10 mouse cellular contexts compared by ENCODE assay signal in genomic region chr19:46455556-46455955, GRCm38 (mm10). TPM values are rescaled to one million over a fixed set of nuclear protein-coding genes. Genes with fewer than 3 reads are reported as not detected.
DNase-seq lines count a peak whose midpoint lies in the region; ATAC-seq and TF ChIP-seq lines count a peak whose summit lies in the region.
"Had no signal": no experiment of that assay in that cellular context is flagged by ENCODE, and none has a peak within 500 bp of the region (broad histone marks: within the 10 kb centered on the region; RNA-seq: fewer than 3 reads in every experiment).

No protein-coding gene starts in this region.

- H3K4me3 ChIP-seq in heart, embryonic 14.5 days (ENCODE audit: control insufficient read depth in 1 of 2, insufficient read depth in 1 of 2, low read depth in 1 of 2, low read length in 2 of 2) = no peak overlapping the region
- H3K4me3 ChIP-seq in midbrain, embryonic 13.5 days (replicated peaks) = no peak overlapping the region
- no peak overlapping the region for H3K4me3 ChIP-seq in midbrain, embryonic 14.5 days (replicated peaks; ENCODE audit: low read depth, low read length)
- no peak overlapping the region for H3K4me3 ChIP-seq in intestine, postnatal 0 days (ENCODE audit: low read depth, low read length)
- no peak overlapping the region for H3K4me3 ChIP-seq in stomach, postnatal 0 days (ENCODE audit: low read depth, low read length)

- H3K36me3 ChIP-seq in heart, embryonic 14.5 days (ENCODE audit: control insufficient read depth, insufficient read depth, low read length) = peaks cover 30% of the 10 kb centered on the region
- H3K36me3 ChIP-seq in midbrain, embryonic 13.5 days = peaks cover 63% of the 10 kb centered on the region
- peaks cover 34% of the 10 kb centered on the region for H3K36me3 ChIP-seq in midbrain, embryonic 14.5 days (ENCODE audit: control insufficient read depth, insufficient read depth, low read length)
- H3K36me3 ChIP-seq in intestine, postnatal 0 days (ENCODE audit: control insufficient read depth, insufficient read depth) = peaks cover 13% of the 10 kb centered on the region
- H3K36me3 ChIP-seq in stomach, postnatal 0 days (ENCODE audit: control insufficient read depth, insufficient read depth, low read length) = 0 out of 2 replicates have a peak, but pooled peaks cover 7% of the 10 kb centered on the region

- peak overlapping the region; percentile 73 to 94 for H3K27ac ChIP-seq in heart, embryonic 14.5 days (replicated peaks in 1 of 2; ENCODE audit: control insufficient read depth in 1 of 2, insufficient read depth in 1 of 2, low read depth in 2 of 2, low read length in 2 of 2)
- H3K27ac ChIP-seq in midbrain, embryonic 13.5 days = 0 out of 2 replicates have a peak overlapping the region, but pooled peaks have one; percentile 1
- no peak overlapping the region for H3K27ac ChIP-seq in midbrain, embryonic 14.5 days (replicated peaks; ENCODE audit: low read depth, low read length)
- H3K27ac ChIP-seq in intestine, postnatal 0 days (ENCODE audit: low read depth, low read length) = peak overlapping the region; percentile 94
- peak overlapping the region; percentile 94 for H3K27ac ChIP-seq in stomach, postnatal 0 days (replicated peaks)

- H3K9me3 ChIP-seq in heart, embryonic 14.5 days (ENCODE audit: control insufficient read depth, low read length) = no peaks in the 10 kb centered on the region
- H3K9me3 ChIP-seq in midbrain, embryonic 13.5 days = no peaks in the 10 kb centered on the region
- H3K9me3 ChIP-seq in midbrain, embryonic 14.5 days (ENCODE audit: control insufficient read depth, low read length) = no peaks in the 10 kb centered on the region
- H3K9me3 ChIP-seq in intestine, postnatal 0 days (ENCODE audit: control insufficient read depth) = no peaks in the 10 kb centered on the region
- no peaks in the 10 kb centered on the region for H3K9me3 ChIP-seq in stomach, postnatal 0 days (ENCODE audit: control insufficient read depth, low read length)

- 84% methylated on average over 8 of the region's 8 CpGs for WGBS in heart, embryonic 14.5 days
- WGBS in midbrain, embryonic 13.5 days = 96% methylated on average over 8 of the region's 8 CpGs
- WGBS in midbrain, embryonic 14.5 days = 92% methylated on average over 8 of the region's 8 CpGs
- WGBS in intestine, postnatal 0 days = 70% methylated on average over 8 of the region's 8 CpGs
- WGBS in stomach, postnatal 0 days = 71% methylated on average over 8 of the region's 8 CpGs

- no peak for TF ChIP-seq CTCF in intestine, postnatal 0 days (IDR thresholded peaks at IDR 0.05; ENCODE audit: low read depth)
- TF ChIP-seq CTCF in stomach, postnatal 0 days (IDR thresholded peaks at IDR 0.05; ENCODE audit: low read depth) = no peak

- H3K4me2 ChIP-seq in heart, embryonic 14.5 days (ENCODE audit: low read length) = peak overlapping the region; percentile 45
- no peak overlapping the region for H3K4me2 ChIP-seq in midbrain, embryonic 13.5 days (replicated peaks)
- H3K4me2 ChIP-seq in midbrain, embryonic 14.5 days (ENCODE audit: low read length) = no peak overlapping the region
- H3K4me2 ChIP-seq in intestine, postnatal 0 days (replicated peaks; ENCODE audit: low read depth) = no peak overlapping the region
- no peak overlapping the region; the same call in 1 of the 2 replicates for H3K4me2 ChIP-seq in stomach, postnatal 0 days (replicated peaks; ENCODE audit: low read depth)

- H3K9ac ChIP-seq in heart, embryonic 14.5 days (ENCODE audit: low read length) = peak overlapping the region; percentile 69
- H3K9ac ChIP-seq in midbrain, embryonic 13.5 days (replicated peaks) = 0 out of 2 replicates have a peak overlapping the region, but pooled peaks have one; percentile 15
- H3K9ac ChIP-seq in midbrain, embryonic 14.5 days (replicated peaks; ENCODE audit: low read length) = no peak overlapping the region
- H3K9ac ChIP-seq in intestine, postnatal 0 days (ENCODE audit: low read depth, low read length) = peak overlapping the region; percentile 42
- H3K9ac ChIP-seq in stomach, postnatal 0 days (ENCODE audit: low read length) = peak overlapping the region; percentile 35

- TF ChIP-seq EP300 in stomach, postnatal 0 days (optimal IDR thresholded peaks at IDR 0.05) = no peak

- DNase-seq in heart, adult 18-20 months = no peak
- no peak for DNase-seq in midbrain, embryonic 14.5 days
- DNase-seq in stomach, postnatal 0 days (ENCODE audit: low spot score) = no peak
- DNase-seq in testis, postnatal 14 days (ENCODE audit: low spot score) = no peak
- DNase-seq in retina, postnatal 1 day = no peak
- DNase-seq: adrenal gland, postnatal 25 days; right cerebral cortex, postnatal 14 days had no signal

- peaks cover 64 to 87% of the 10 kb centered on the region in 2 experiments for H3K4me1 ChIP-seq in heart, embryonic 14.5 days (ENCODE audit: control insufficient read depth in 2 of 2, insufficient read depth in 2 of 2, low read length in 2 of 2)
- H3K4me1 ChIP-seq in midbrain, embryonic 13.5 days (replicated peaks) = peaks cover 23% of the 10 kb centered on the region
- no peaks in the 10 kb centered on the region for H3K4me1 ChIP-seq in midbrain, embryonic 14.5 days (ENCODE audit: control insufficient read depth, insufficient read depth, low read length)
- H3K4me1 ChIP-seq in intestine, postnatal 0 days (replicated peaks; ENCODE audit: control insufficient read depth, insufficient read depth, low read length) = peaks cover 11% of the 10 kb centered on the region
- peaks cover 8% of the 10 kb centered on the region; the same call in 1 of the 2 replicates for H3K4me1 ChIP-seq in stomach, postnatal 0 days (replicated peaks; ENCODE audit: control insufficient read depth, insufficient read depth)

- no peak for ATAC-seq in heart, embryonic 14.5 days (ENCODE audit: insufficient number of reproducible peaks, insufficient read depth, low FRiP score, low read depth)
- ATAC-seq in midbrain, embryonic 13.5 days = no peak
- no peak for ATAC-seq in midbrain, embryonic 14.5 days (ENCODE audit: low FRiP score, low TSS enrichment)
- ATAC-seq in intestine, postnatal 0 days = no peak
- no peak for ATAC-seq in stomach, postnatal 0 days (ENCODE audit: low FRiP score, low TSS enrichment)

- no peaks in the 10 kb centered on the region for H3K27me3 ChIP-seq in heart, embryonic 14.5 days (ENCODE audit: control insufficient read depth, insufficient read depth, low read length)
- H3K27me3 ChIP-seq in midbrain, embryonic 13.5 days = no peaks in the 10 kb centered on the region
- H3K27me3 ChIP-seq in midbrain, embryonic 14.5 days (ENCODE audit: control insufficient read depth, insufficient read depth, low read length) = no peaks in the 10 kb centered on the region
- H3K27me3 ChIP-seq in intestine, postnatal 0 days (replicated peaks; ENCODE audit: control insufficient read depth, insufficient read depth, low read length) = no peaks in the 10 kb centered on the region
- H3K27me3 ChIP-seq in stomach, postnatal 0 days (ENCODE audit: control insufficient read depth, insufficient read depth, low read length) = no peaks in the 10 kb centered on the region

RNA-seq across cellular contexts. Expression of gene Trim8, which starts 45.9 kb away (rescaled TPM):
- polyA plus RNA-seq in heart, embryonic 14.5 days (2014; fragmentation: Nextera tagmentation; extraction: Ambion mirVana) = 23.4 TPM in 2 replicates
- total RNA-seq in heart, adult 18-20 months (2021) = 10 to 100 TPM; 33.9 to 38.8 TPM
- 27.7 and 33.0 TPM in 2 replicates for polyA plus RNA-seq in midbrain, embryonic 13.5 days (2015; fragmentation: Nextera tagmentation; extraction: Ambion mirVana)
- 36.5 and 38.5 TPM in 2 replicates for polyA plus RNA-seq in midbrain, embryonic 14.5 days (2014; fragmentation: Nextera tagmentation; extraction: Ambion mirVana)
- polyA plus RNA-seq in intestine, postnatal 0 days (2015; fragmentation: Nextera tagmentation; extraction: Ambion mirVana) = 16.7 and 17.1 TPM in 2 replicates
- 15.1 and 16.4 TPM in 2 replicates for polyA plus RNA-seq in stomach, postnatal 0 days (2015; fragmentation: Nextera tagmentation; extraction: Ambion mirVana)

RNA-seq across cellular contexts. Expression of gene Sufu, which starts 58.9 kb away (rescaled TPM):
- polyA plus RNA-seq in heart, embryonic 14.5 days (2014; fragmentation: Nextera tagmentation; extraction: Ambion mirVana) = 18.3 and 18.8 TPM in 2 replicates
- 10 to 100 TPM; 10.1 to 11.6 TPM for total RNA-seq in heart, adult 18-20 months (2021)
- polyA plus RNA-seq in midbrain, embryonic 13.5 days (2015; fragmentation: Nextera tagmentation; extraction: Ambion mirVana) = 27.7 and 28.6 TPM in 2 replicates
- 22.0 and 29.1 TPM in 2 replicates for polyA plus RNA-seq in midbrain, embryonic 14.5 days (2014; fragmentation: Nextera tagmentation; extraction: Ambion mirVana)
- polyA plus RNA-seq in intestine, postnatal 0 days (2015; fragmentation: Nextera tagmentation; extraction: Ambion mirVana) = 9.0 and 9.5 TPM in 2 replicates
- 9.5 and 9.9 TPM in 2 replicates for polyA plus RNA-seq in stomach, postnatal 0 days (2015; fragmentation: Nextera tagmentation; extraction: Ambion mirVana)
